Mouse (Mus musculus): ENCODE data around the gene Zbbx. TPM values are rescaled to one million over a fixed set of nuclear protein-coding genes. Genes with fewer than 3 reads are reported as not detected.

Zbbx gene
- not detected in 2 replicates for polyA plus RNA-seq (2015; fragmentation: Nextera tagmentation; extraction: Ambion mirVana)

DNA sequence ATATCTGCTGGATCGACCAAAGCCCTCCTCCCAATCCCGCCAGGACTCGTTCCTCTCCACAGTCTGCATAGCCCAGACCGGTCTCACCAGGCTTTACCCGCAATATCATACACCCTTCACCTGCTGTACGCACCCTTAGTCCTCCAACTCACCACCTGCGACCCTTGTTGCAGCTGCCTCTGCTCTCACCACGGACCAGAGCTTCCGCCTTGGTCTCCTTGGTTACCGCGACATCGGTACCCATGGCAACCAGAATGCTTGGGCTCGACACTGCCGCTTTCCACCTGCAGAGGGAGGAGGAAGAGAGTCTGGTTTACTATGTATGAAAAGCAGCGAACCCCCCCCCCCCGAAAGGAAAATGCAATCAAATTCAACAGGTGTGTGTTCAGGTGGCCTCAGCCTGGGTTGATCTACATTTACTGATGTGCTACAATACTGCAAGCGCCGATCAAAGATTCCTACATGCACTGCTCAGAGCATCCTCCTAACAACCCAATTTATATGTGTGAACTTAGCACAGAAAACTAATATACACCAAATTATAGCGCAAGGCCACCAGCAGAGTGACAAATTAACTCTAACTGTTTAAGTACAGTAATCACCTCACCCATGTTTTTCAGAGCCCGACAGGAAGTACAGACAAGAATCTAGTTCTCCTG, at the start of gene Zbbx:
Gene Zbbx, minus strand, starts transcription at position 197 of the 659 bp plus-strand sequence.
- Histone ChIP-seq H3K4me3 (replicated peaks) (peak within 1 kb of the TSS; percentile 28), H3K4me1 (peaks cover 5% of the 10 kb centered on the region; the same call in 1 of the 2 replicates), H3K27ac (no peak within 1 kb of the TSS), H3K9me3 (replicated peaks) (no peaks in the 10 kb centered on the region), H3K4me2 (peak within 1 kb of the TSS; percentile 59), H3K27me3 (no peaks in the 10 kb centered on the region), H3K9ac (no peak within 1 kb of the TSS), H3K36me3 (no peaks in the 10 kb centered on the region)
- 14% methylated on average over 20 of the region's 20 CpGs for whole genome bisulfite sequencing
- ATAC-seq (replicated peaks; ENCODE audit: low FRiP score): peak; percentile 98

DNA sequence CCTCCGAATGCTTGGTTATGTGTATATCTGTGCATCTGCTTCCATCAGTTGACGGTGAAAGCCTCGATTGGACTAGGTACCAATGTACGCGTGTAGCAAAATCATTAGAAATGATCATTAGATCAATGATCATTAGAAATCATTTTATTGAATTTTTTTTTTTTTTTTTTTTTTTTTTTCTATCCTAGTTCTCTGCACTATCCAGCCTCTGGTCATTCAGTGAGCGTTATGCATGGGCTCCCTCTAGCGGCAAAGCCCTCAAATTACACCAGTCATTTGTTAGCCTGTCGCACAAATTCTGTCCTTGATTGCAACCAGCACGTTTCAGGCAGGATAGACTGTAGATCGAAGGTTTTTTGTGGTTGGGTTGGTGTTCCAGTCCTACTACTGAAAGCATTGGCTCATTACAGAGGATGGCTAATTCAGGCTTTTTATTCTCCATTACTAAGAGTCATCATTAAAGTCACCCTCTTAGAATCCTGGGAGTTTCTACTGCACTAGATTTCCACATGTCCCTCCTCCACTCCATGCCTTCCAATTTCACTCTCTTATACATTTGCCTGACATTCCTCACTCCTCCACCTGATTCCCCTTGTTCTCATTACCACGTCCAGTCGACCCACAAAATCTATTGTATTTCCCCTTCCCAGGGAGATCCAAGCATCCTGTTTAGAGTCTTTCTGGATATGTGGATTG, 38.1 kb upstream of the Zbbx start:
- 0 out of 2 replicates have a peak, but pooled peaks have one; percentile 18 for ATAC-seq (replicated peaks; ENCODE audit: low FRiP score)
- WGBS: 36% methylated on average over 12 of the region's 12 CpGs
- H3K9me3 ChIP-seq (replicated peaks): no peaks in the 10 kb centered on the region
- H3K27me3 ChIP-seq: no peaks in the 10 kb centered on the region
- H3K27ac ChIP-seq: no peak overlapping the region
- no peak overlapping the region for H3K4me3 ChIP-seq (replicated peaks)
- no peak overlapping the region for H3K4me2 ChIP-seq
- H3K9ac ChIP-seq: no peak overlapping the region
- no peaks in the 10 kb centered on the region for H3K36me3 ChIP-seq
- no peaks in the 10 kb centered on the region for H3K4me1 ChIP-seq

GRCm38 (mm10) chr3:75182606-75183005, 17.8 kb upstream of the Zbbx start:
- no peak for ATAC-seq (replicated peaks; ENCODE audit: low FRiP score)
- Histone ChIP-seq H3K27me3 (no peaks in the 10 kb centered on the region), H3K4me3 (replicated peaks) (no peak overlapping the region), H3K4me1 (no peaks in the 10 kb centered on the region), H3K27ac (no peak overlapping the region), H3K36me3 (no peaks in the 10 kb centered on the region), H3K4me2 (no peak overlapping the region), H3K9me3 (replicated peaks) (no peaks in the 10 kb centered on the region), H3K9ac (no peak overlapping the region)
- 85% methylated on average over 1 of the region's 1 CpGs for WGBS

GRCm38 (mm10) chr3:75141876-75142275, 23.0 kb downstream of the Zbbx start:
- H3K36me3 ChIP-seq: no peaks in the 10 kb centered on the region
- H3K4me3 ChIP-seq (replicated peaks): no peak overlapping the region
- H3K27ac ChIP-seq: no peak overlapping the region
- H3K9me3 ChIP-seq (replicated peaks): no peaks in the 10 kb centered on the region
- no peak overlapping the region for H3K9ac ChIP-seq
- 72% methylated on average over 3 of the region's 3 CpGs for WGBS
- ATAC-seq (replicated peaks; ENCODE audit: low FRiP score): no peak
- H3K4me2 ChIP-seq: no peak overlapping the region
- no peaks in the 10 kb centered on the region for H3K27me3 ChIP-seq
- H3K4me1 ChIP-seq: no peaks in the 10 kb centered on the region

DNA sequence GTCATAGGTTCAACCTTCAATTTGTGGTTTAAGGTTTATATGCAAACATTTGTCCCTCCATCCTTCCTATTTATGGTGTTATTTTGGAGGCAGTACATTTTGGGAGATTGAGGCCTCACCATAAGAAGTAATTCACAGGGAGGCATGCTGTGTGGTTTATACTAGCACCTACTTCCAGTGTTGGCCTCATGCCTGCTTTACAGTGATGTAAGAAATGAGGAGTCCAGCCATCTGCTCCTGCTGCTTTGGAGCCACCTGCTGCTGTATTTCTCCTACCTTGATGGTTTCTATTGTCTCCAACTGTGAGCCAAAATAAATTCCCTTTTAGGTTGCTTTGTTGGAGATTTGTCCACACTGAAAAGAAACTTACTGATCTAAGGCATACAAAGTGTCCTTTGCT, 60.0 kb downstream of the Zbbx start:
- no peak for ATAC-seq (replicated peaks; ENCODE audit: low FRiP score)
- no peak overlapping the region for H3K4me2 ChIP-seq
- no peaks in the 10 kb centered on the region for H3K9me3 ChIP-seq (replicated peaks)
- H3K4me1 ChIP-seq: no peaks in the 10 kb centered on the region
- no peak overlapping the region for H3K27ac ChIP-seq
- H3K9ac ChIP-seq: no peak overlapping the region
- no peak overlapping the region for H3K4me3 ChIP-seq (replicated peaks)
- no peaks in the 10 kb centered on the region for H3K27me3 ChIP-seq
- no peaks in the 10 kb centered on the region for H3K36me3 ChIP-seq

DNA sequence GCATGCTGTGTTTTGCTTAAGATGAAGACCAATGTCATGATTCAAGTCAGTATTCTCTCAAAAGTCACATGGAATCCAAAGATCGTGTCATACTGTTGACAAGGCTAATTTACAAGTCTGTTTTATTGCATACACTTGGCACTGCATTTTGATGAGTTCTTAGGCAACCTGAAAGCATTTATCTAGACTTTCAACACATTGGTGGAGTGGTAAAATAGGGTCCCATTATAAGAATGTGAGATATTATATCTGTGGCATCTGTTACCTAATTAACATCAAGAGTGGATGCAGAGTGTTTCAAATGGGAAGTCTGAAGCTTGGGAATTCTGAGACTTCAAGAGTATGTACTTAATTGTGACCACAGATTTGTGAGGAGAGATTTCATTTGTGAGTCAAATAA, 79.1 kb downstream of the Zbbx start:
- Histone ChIP-seq H3K36me3 (no peaks in the 10 kb centered on the region), H3K4me2 (no peak overlapping the region), H3K9ac (no peak overlapping the region), H3K4me1 (no peaks in the 10 kb centered on the region), H3K4me3 (replicated peaks) (no peak overlapping the region), H3K9me3 (replicated peaks) (no peaks in the 10 kb centered on the region), H3K27me3 (no peaks in the 10 kb centered on the region), H3K27ac (no peak overlapping the region)
- ATAC-seq (replicated peaks; ENCODE audit: low FRiP score): no peak
- 89% methylated on average over 1 of the region's 1 CpGs for WGBS

GRCm38 (mm10) chr3:75078906-75079305, 85.9 kb downstream of the Zbbx start:
- Histone ChIP-seq H3K36me3 (no peaks in the 10 kb centered on the region), H3K27ac (no peak overlapping the region), H3K9me3 (replicated peaks) (no peaks in the 10 kb centered on the region), H3K4me2 (no peak overlapping the region), H3K27me3 (no peaks in the 10 kb centered on the region), H3K4me3 (replicated peaks) (no peak overlapping the region), H3K4me1 (no peaks in the 10 kb centered on the region), H3K9ac (no peak overlapping the region)
- ATAC-seq (replicated peaks; ENCODE audit: low FRiP score): no peak
- WGBS: 83% methylated on average over 1 of the region's 1 CpGs

GRCm38 (mm10) chr3:75009701-75010100, 155.1 kb downstream of the Zbbx start:
- Histone ChIP-seq H3K9me3 (replicated peaks) (no peaks in the 10 kb centered on the region), H3K27me3 (no peaks in the 10 kb centered on the region), H3K4me2 (no peak overlapping the region), H3K27ac (no peak overlapping the region), H3K36me3 (no peaks in the 10 kb centered on the region), H3K9ac (no peak overlapping the region), H3K4me3 (replicated peaks) (no peak overlapping the region), H3K4me1 (no peaks in the 10 kb centered on the region)
- ATAC-seq (replicated peaks; ENCODE audit: low FRiP score): no peak
- 86% methylated on average over 1 of the region's 1 CpGs for WGBS

Other genes starting within 250 kb of the Zbbx start
- not detected in 2 replicates for gene Serpini2, start 105.0 kb upstream of the Zbbx start, polyA plus RNA-seq (2015; fragmentation: Nextera tagmentation; extraction: Ambion mirVana)

Measured in kidney, embryonic 15.5 days (tissue).